Mouse (Mus musculus): ENCODE measurements around the gene Tbkbp1. TPM values are rescaled to one million over a fixed set of nuclear protein-coding genes. Genes with fewer than 3 reads are reported as not detected.
A peak's percentile ranks its signal among the peaks of the same experiment; 100 is the strongest.
"Not testable (repeated sequence)": the region's sequence is repeated elsewhere in the genome, so short reads cannot be mapped to it uniquely, and the experiment has no call there.

Gene Tbkbp1
- polyA plus RNA-seq (2015; fragmentation: Nextera tagmentation; extraction: Ambion mirVana) = 11.7 and 12.1 TPM in 2 replicates

- H3K9ac ChIP-seq = peak within 1 kb of the TSS; percentile 78
- peak within 1 kb of the TSS; percentile 78 for H3K4me2 ChIP-seq
- peak within 1 kb of the TSS; percentile 75 for H3K4me3 ChIP-seq
- ATAC-seq (replicated peaks) = peak; percentile 25
- no peaks in the 10 kb centered on the region; the same call in 1 of the 2 replicates for H3K36me3 ChIP-seq (replicated peaks)
- no peaks in the 10 kb centered on the region for H3K27me3 ChIP-seq (replicated peaks)
- H3K9me3 ChIP-seq = no peaks in the 10 kb centered on the region
- under 1% methylated on average over 34 of the region's 64 CpGs for WGBS
- peak within 1 kb of the TSS; percentile 95 for H3K27ac ChIP-seq
- H3K4me1 ChIP-seq = peaks cover 29% of the 10 kb centered on the region
Measured at GRCm38 (mm10) chr11:97151343-97151801, at the start of gene Tbkbp1. Gene Tbkbp1 (minus strand): TSS chr11:97151495.

- H3K36me3 ChIP-seq (replicated peaks) = no peaks in the 10 kb centered on the region
- no peaks in the 10 kb centered on the region for H3K27me3 ChIP-seq (replicated peaks)
- no peak overlapping the region for H3K4me2 ChIP-seq
- H3K9me3 ChIP-seq = no peaks in the 10 kb centered on the region
- H3K4me3 ChIP-seq = no peak overlapping the region
- no peak overlapping the region for H3K27ac ChIP-seq
- ATAC-seq (replicated peaks) = no peak
- H3K4me1 ChIP-seq = no peaks in the 10 kb centered on the region
- WGBS = 87% methylated on average over 6 of the region's 6 CpGs
- no peak overlapping the region for H3K9ac ChIP-seq
Measured at GRCm38 (mm10) chr11:97199519-97199918, 48.2 kb upstream of the Tbkbp1 start.

- Histone ChIP-seq H3K27ac (no peak overlapping the region), H3K4me2 (no peak overlapping the region), H3K4me3 (no peak overlapping the region), H3K36me3 (replicated peaks) (no peaks in the 10 kb centered on the region), H3K4me1 (no peaks in the 10 kb centered on the region), H3K9ac (no peak overlapping the region), H3K9me3 (no peaks in the 10 kb centered on the region), H3K27me3 (replicated peaks) (no peaks in the 10 kb centered on the region)
- 19% methylated on average over 5 of the region's 5 CpGs for WGBS
- ATAC-seq (replicated peaks) = no peak
Measured at GRCm38 (mm10) chr11:97198601-97199000, 47.3 kb upstream of the Tbkbp1 start.

- Histone ChIP-seq H3K4me3 (no peak overlapping the region), H3K27ac (no peak overlapping the region), H3K4me2 (no peak overlapping the region), H3K27me3 (replicated peaks) (no peaks in the 10 kb centered on the region), H3K9ac (no peak overlapping the region), H3K36me3 (replicated peaks) (no peaks in the 10 kb centered on the region), H3K9me3 (no peaks in the 10 kb centered on the region), H3K4me1 (no peaks in the 10 kb centered on the region)
- no peak for ATAC-seq (replicated peaks)
- 83% methylated on average over 8 of the region's 8 CpGs for WGBS
Measured at GRCm38 (mm10) chr11:97197021-97197420, 45.7 kb upstream of the Tbkbp1 start.

- no peak overlapping the region for H3K27ac ChIP-seq
- no peaks in the 10 kb centered on the region for H3K4me1 ChIP-seq
- H3K36me3 ChIP-seq (replicated peaks) = no peaks in the 10 kb centered on the region
- H3K9me3 ChIP-seq = no peaks in the 10 kb centered on the region
- H3K4me3 ChIP-seq = no peak overlapping the region
- no peak overlapping the region for H3K4me2 ChIP-seq
- H3K9ac ChIP-seq = no peak overlapping the region
- 54% methylated on average over 12 of the region's 12 CpGs for WGBS
- H3K27me3 ChIP-seq (replicated peaks) = no peaks in the 10 kb centered on the region
- no peak for ATAC-seq (replicated peaks)
Measured at GRCm38 (mm10) chr11:97196541-97196940, 45.2 kb upstream of the Tbkbp1 start.

- Histone ChIP-seq H3K27ac (no peak overlapping the region), H3K9ac (no peak overlapping the region), H3K36me3 (replicated peaks) (no peaks in the 10 kb centered on the region), H3K4me2 (no peak overlapping the region), H3K27me3 (replicated peaks) (no peaks in the 10 kb centered on the region), H3K4me3 (no peak overlapping the region), H3K9me3 (no peaks in the 10 kb centered on the region), H3K4me1 (peaks cover 12% of the 10 kb centered on the region)
- ATAC-seq (replicated peaks) = no peak
Measured at GRCm38 (mm10) chr11:97192621-97192951, 41.3 kb upstream of the Tbkbp1 start.

- Histone ChIP-seq H3K9ac (no peak overlapping the region), H3K4me1 (peaks cover 12% of the 10 kb centered on the region), H3K4me2 (no peak overlapping the region), H3K36me3 (replicated peaks) (no peaks in the 10 kb centered on the region), H3K9me3 (no peaks in the 10 kb centered on the region), H3K4me3 (no peak overlapping the region), H3K27me3 (replicated peaks) (no peaks in the 10 kb centered on the region), H3K27ac (no peak overlapping the region)
- no peak for ATAC-seq (replicated peaks)
- WGBS = 81% methylated on average over 6 of the region's 6 CpGs
Measured at GRCm38 (mm10) chr11:97191915-97192620, 40.8 kb upstream of the Tbkbp1 start.

GRCm38 (mm10) chr11:97190992-97191391, 39.7 kb upstream of the Tbkbp1 start:
- ATAC-seq (replicated peaks) = no peak
- no peak overlapping the region for H3K27ac ChIP-seq
- no peak overlapping the region for H3K9ac ChIP-seq
- H3K4me1 ChIP-seq = peaks cover 18% of the 10 kb centered on the region
- H3K4me3 ChIP-seq = no peak overlapping the region
- 94% methylated on average over 6 of the region's 6 CpGs for WGBS
- H3K4me2 ChIP-seq = no peak overlapping the region
- H3K27me3 ChIP-seq (replicated peaks) = no peaks in the 10 kb centered on the region
- H3K9me3 ChIP-seq = no peaks in the 10 kb centered on the region
- no peaks in the 10 kb centered on the region for H3K36me3 ChIP-seq (replicated peaks)

GRCm38 (mm10) chr11:97189645-97190044, 38.4 kb upstream of the Tbkbp1 start:
- ATAC-seq (replicated peaks); H3K27me3 ChIP-seq (replicated peaks); H3K4me3 ChIP-seq; H3K9me3 ChIP-seq; H3K4me2 ChIP-seq; H3K36me3 ChIP-seq (replicated peaks); H3K9ac ChIP-seq; H3K27ac ChIP-seq: not testable (repeated sequence)
- peaks cover 31% of the 10 kb centered on the region for H3K4me1 ChIP-seq
- WGBS = 86% methylated on average over 6 of the region's 6 CpGs

GRCm38 (mm10) chr11:97189231-97189630, 37.9 kb upstream of the Tbkbp1 start:
- Histone ChIP-seq H3K27ac (no peak overlapping the region), H3K27me3 (replicated peaks) (no peaks in the 10 kb centered on the region), H3K4me2 (peak overlapping the region; percentile 76), H3K4me3 (peak overlapping the region; percentile 71), H3K9me3 (no peaks in the 10 kb centered on the region), H3K4me1 (peaks cover 35% of the 10 kb centered on the region), H3K36me3 (replicated peaks) (peaks cover 5% of the 10 kb centered on the region; the same call in 1 of the 2 replicates), H3K9ac (no peak overlapping the region)
- WGBS = 32% methylated on average over 3 of the region's 3 CpGs
- ATAC-seq (replicated peaks) = no peak

- H3K27ac ChIP-seq = peak overlapping the region; percentile 88
- no peak for ATAC-seq (replicated peaks)
- peak overlapping the region; percentile 51 for H3K9ac ChIP-seq
- H3K9me3 ChIP-seq = no peaks in the 10 kb centered on the region
- WGBS = under 1% methylated on average over 15 of the region's 15 CpGs
- H3K27me3 ChIP-seq (replicated peaks) = no peaks in the 10 kb centered on the region
- H3K36me3 ChIP-seq (replicated peaks) = peaks cover 5% of the 10 kb centered on the region; the same call in 1 of the 2 replicates
- H3K4me3 ChIP-seq = peak overlapping the region; percentile 71
- peaks cover 36% of the 10 kb centered on the region for H3K4me1 ChIP-seq
- H3K4me2 ChIP-seq = peak overlapping the region; percentile 76
Measured at GRCm38 (mm10) chr11:97188643-97188955, 37.3 kb upstream of the Tbkbp1 start.

GRCm38 (mm10) chr11:97187764-97188642, 36.7 kb upstream of the Tbkbp1 start, which contains the start of gene Kpnb1:
Gene Kpnb1 (minus strand): TSS chr11:97187881.
- Histone ChIP-seq H3K27ac (peak within 1 kb of the TSS; percentile 97), H3K27me3 (replicated peaks) (no peaks in the 10 kb centered on the region), H3K36me3 (replicated peaks) (peaks cover 10% of the 10 kb centered on the region; the same call in 1 of the 2 replicates), H3K4me1 (peaks cover 36% of the 10 kb centered on the region), H3K9ac (peak within 1 kb of the TSS; percentile 84), H3K4me2 (peak within 1 kb of the TSS; percentile 93), H3K4me3 (peak within 1 kb of the TSS; percentile 71), H3K9me3 (no peaks in the 10 kb centered on the region)
- ATAC-seq (replicated peaks) = peak; percentile 97
- WGBS = under 1% methylated on average over 94 of the region's 101 CpGs

All from midbrain, embryonic 15.5 days (tissue).